Mouse (Mus musculus) embryonic facial prominence, embryonic 11.5 days (tissue): Measurements from ENCODE around the gene Snx4. TPM values are rescaled to one million over a fixed set of nuclear protein-coding genes. Genes with fewer than 3 reads are reported as not detected.
A peak's percentile ranks its signal among the peaks of the same experiment; 100 is the strongest.
"Not testable (repeated sequence)": the region's sequence is repeated elsewhere in the genome, so short reads cannot be mapped to it uniquely, and the experiment has no call there.

Experiments used
- ATAC-seq: fragments of 200-750 bp; cut with Nextera tagmentation; replicated peaks from 2 replicates; pipeline ENCODE4 v1.8.0; 2017; ENCODE audit warnings: low read depth; ENCODE audit not compliant: insufficient number of reproducible peaks, low FRiP score, low TSS enrichment
- DNase-seq: peaks from one replicate; pipeline ENCODE4 v3.0.0-alpha.2; 2015; ENCODE audit warnings: low spot score
- H3K27ac ChIP-seq: fragments of 300-500 bp; sonication (generic); replicated peaks from 2 replicates; pipeline ENCODE4 v1.5.1; 2014; ENCODE audit warnings: mild to moderate bottlenecking, low read depth, low read length, control low read depth
- H3K27me3 ChIP-seq: fragments of 300-500 bp; sonication (generic); 2 replicates; pipeline ENCODE4 v1.6.1; 2014; ENCODE audit warnings: mild to moderate bottlenecking, low read length, moderate library complexity, mixed read lengths; ENCODE audit not compliant: control insufficient read depth, insufficient read depth
- H3K36me3 ChIP-seq: fragments of 300-500 bp; sonication (generic); replicated peaks from 2 replicates; pipeline ENCODE4 v1.6.1; 2014; ENCODE audit warnings: low read depth, mild to moderate bottlenecking, low read length, moderate library complexity, mixed read lengths; ENCODE audit not compliant: control insufficient read depth, insufficient read depth
- H3K4me1 ChIP-seq: fragments of 300-500 bp; sonication (generic); 2 replicates; pipeline ENCODE4 v1.6.1; 2014; ENCODE audit warnings: low read length, mixed read lengths; ENCODE audit not compliant: control insufficient read depth, insufficient read depth
- H3K4me2 ChIP-seq: fragments of 300-500 bp; sonication (generic); 2 replicates; pipeline ENCODE4 v1.6.1; 2014; ENCODE audit warnings: low read depth, mild to moderate bottlenecking, control low read depth, low read length, moderate library complexity
- H3K4me3 ChIP-seq: fragments of 300-500 bp; sonication (generic); 2 replicates; pipeline ENCODE4 v1.5.1; 2014; ENCODE audit warnings: low read depth, low read length, control low read depth
- H3K9ac ChIP-seq: fragments of 300-500 bp; sonication (generic); replicated peaks from 2 replicates; pipeline ENCODE4 v1.6.1; 2014; ENCODE audit warnings: mild to moderate bottlenecking, control low read depth, low read length
- H3K9me3 ChIP-seq: fragments of 300-500 bp; sonication (generic); replicated peaks from 2 replicates; pipeline ENCODE4 v1.6.1; 2016; ENCODE audit warnings: mild to moderate bottlenecking, low read length, inconsistent platforms, mixed read lengths; ENCODE audit not compliant: control insufficient read depth
- WGBS: fragments of 180-500 bp; shearing (Covaris S2); extraction: QIAGEN DNeasy Blood & Tissue Kit; methylation state at CpG from one replicate; pipeline ENCODE4 v1.1.7; 2014; 5-methylcytosine and 5-hydroxymethylcytosine counted together
- polyA plus RNA-seq: library from polyadenylated mRNA; unstranded; fragments of >200 nt; fragmentation: Nextera tagmentation; extraction: Ambion mirVana; gene quantifications from 2 replicates; pipeline ENCODE4 v1.2.1, GENCODE M21; 2014

Gene Snx4
- polyA plus RNA-seq: 86.5 and 88.7 TPM in 2 replicates

DNA sequence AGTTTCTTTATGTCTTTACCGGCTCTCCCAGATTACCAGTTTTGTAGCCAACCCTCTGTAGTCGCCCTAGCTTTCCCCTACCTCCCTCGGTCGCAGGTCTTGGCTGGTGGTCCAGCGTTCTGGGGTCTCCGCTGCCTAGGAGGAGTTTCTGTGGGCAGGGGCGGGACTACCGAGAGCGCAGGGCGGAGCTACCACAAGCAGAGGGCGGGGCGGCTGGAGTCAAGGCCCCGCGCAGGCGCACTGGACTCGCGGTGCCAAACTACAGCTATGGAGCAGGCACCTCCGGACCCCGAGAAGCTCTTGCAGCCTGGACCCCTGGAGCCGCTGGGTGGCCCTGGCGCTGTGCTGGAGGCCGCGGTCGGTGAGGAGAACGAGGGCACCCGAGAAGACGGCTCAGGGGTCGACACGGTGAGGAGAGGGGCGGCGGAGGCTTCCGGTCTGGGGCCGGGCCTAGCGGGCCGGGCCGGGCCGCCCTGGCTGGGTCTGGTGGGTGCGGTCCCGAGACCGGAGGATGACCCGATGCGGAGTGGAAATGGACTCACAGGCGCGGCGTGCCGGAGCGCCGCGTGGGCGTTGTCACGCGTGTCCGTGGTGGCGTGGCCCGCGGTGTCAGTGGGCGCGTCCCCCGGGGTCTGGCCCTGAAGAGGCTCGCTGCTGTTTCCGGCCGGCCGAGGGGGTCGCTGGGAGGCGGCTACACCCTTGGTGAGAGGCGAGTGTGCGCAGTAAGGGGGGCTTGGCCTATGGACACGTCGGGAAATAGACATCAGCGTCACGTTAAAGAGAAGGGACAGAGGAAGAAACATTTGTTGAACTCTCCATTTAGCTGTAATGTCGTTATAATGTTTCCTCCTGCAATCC lies at the start of gene Snx4:
Gene Snx4 (plus strand): TSS at position 249 of the 858 bp plus-strand sequence.
- ATAC-seq (peak; percentile 87), DNase-seq (peak; percentile 97)
- Histone ChIP-seq H3K4me2 (peak within 1 kb of the TSS; percentile 41), H3K4me3 (peak within 1 kb of the TSS; percentile 92), H3K27me3 (no peaks in the 10 kb centered on the region), H3K27ac (peak within 1 kb of the TSS; percentile 53; the same call in 1 of the 2 replicates), H3K36me3 (no peaks in the 10 kb centered on the region), H3K4me1 (no peaks in the 10 kb centered on the region), H3K9ac (peak within 1 kb of the TSS; percentile 82), H3K9me3 (no peaks in the 10 kb centered on the region)
- WGBS: under 1% methylated on average over 72 of the region's 72 CpGs

DNA sequence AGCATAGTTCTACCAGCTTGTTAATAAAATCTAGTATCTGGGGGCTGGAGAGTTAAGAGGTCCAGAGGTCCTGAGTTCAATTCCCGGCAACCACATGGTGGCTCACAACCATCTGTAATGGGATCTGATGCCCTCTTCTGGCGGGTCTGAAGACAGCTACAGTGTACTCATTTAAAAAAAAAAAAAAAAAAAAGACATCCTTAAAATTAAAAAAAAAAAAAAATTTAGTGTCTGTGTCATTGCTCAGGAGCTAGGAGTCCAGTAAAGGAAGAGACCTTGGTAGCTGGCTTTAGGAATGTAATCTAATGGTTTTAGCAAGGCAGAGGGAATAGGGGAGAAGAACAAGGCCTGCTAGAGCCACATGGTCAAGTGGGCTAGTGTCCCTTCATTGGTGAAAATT lies 40.4 kb upstream of the Snx4 start:
- no peaks in the 10 kb centered on the region for H3K27me3 ChIP-seq
- H3K36me3 ChIP-seq: peaks cover 7% of the 10 kb centered on the region
- no peak overlapping the region for H3K9ac ChIP-seq
- no peaks in the 10 kb centered on the region for H3K4me1 ChIP-seq
- H3K27ac ChIP-seq: no peak overlapping the region
- 78% methylated on average over 2 of the region's 2 CpGs for WGBS
- no peak for ATAC-seq
- no peaks in the 10 kb centered on the region for H3K9me3 ChIP-seq
- no peak overlapping the region for H3K4me3 ChIP-seq
- DNase-seq: no peak
- H3K4me2 ChIP-seq: no peak overlapping the region

- no peaks in the 10 kb centered on the region for H3K9me3 ChIP-seq
- no peak for ATAC-seq
- WGBS: 82% methylated on average over 9 of the region's 9 CpGs
Measured at GRCm38 (mm10) chr16:33216313-33217003, 34.8 kb upstream of the Snx4 start.

DNA sequence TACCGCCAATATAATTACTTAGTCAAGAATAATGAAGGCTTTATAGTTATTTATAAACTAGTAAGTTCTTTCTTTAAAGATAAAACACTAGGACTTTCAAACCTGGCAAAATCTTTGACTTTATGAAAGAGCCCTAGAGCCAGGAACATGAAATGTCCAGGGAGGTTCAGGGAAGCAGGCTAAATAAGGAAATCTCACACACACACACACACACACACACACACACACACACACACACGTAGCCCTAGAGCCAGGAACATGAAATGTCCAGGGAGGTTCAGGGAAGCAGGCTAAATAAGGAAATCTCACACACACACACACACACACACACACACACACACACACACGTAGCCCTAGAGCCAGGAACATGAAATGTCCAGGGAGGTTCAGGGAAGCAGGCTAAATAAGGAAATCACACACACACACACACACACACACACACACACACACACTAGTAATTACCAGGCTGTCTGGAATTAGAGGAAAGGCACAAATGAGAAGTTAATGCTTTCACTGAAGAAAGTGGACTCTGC lies 33.6 kb upstream of the Snx4 start:
- 63% methylated on average over 3 of the region's 3 CpGs for WGBS
- not testable (repeated sequence) for H3K27me3 ChIP-seq, H3K4me3 ChIP-seq, H3K4me1 ChIP-seq, H3K27ac ChIP-seq, ATAC-seq, H3K9me3 ChIP-seq, H3K4me2 ChIP-seq, DNase-seq, H3K36me3 ChIP-seq, H3K9ac ChIP-seq

More at GRCm38 (mm10) chr16:33216313-33217003, 34.8 kb upstream of the Snx4 start:
- Histone ChIP-seq H3K4me2 (no peak overlapping the region), H3K36me3 (0 out of 2 replicates have a peak, but pooled peaks cover 2% of the 10 kb centered on the region), H3K4me3 (no peak overlapping the region), H3K27me3 (no peaks in the 10 kb centered on the region), H3K27ac (no peak overlapping the region), H3K9ac (no peak overlapping the region), H3K4me1 (no peaks in the 10 kb centered on the region)
- DNase-seq: no peak

DNA sequence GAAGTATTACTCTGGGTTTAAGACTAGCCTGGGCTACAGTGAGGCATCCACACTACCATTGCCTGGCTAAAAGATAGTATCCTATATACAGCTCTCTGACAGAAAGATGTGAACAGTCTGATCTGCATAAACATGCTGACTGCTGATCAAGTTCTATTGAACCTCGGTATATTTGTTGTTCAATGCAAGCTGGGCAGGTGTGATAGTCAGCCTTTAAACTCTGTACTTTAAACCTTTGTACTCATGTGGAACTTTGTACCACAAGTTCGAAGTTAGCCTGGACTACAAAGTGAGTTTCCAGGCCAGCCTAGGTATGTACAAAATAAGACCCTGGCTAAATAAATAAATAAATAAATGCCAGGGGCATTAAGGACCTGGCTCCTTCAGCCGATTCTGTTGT lies 28.8 kb upstream of the Snx4 start:
- Histone ChIP-seq H3K4me3 (no peak overlapping the region), H3K36me3 (no peaks in the 10 kb centered on the region; the same call in 1 of the 2 replicates), H3K9ac (no peak overlapping the region), H3K4me2 (no peak overlapping the region), H3K27ac (no peak overlapping the region), H3K27me3 (no peaks in the 10 kb centered on the region), H3K4me1 (no peaks in the 10 kb centered on the region), H3K9me3 (no peaks in the 10 kb centered on the region)
- DNase-seq (no peak), ATAC-seq (no peak)
- WGBS: 85% methylated on average over 3 of the region's 3 CpGs

- Histone ChIP-seq H3K27me3 (no peaks in the 10 kb centered on the region), H3K27ac (no peak overlapping the region), H3K4me2 (no peak overlapping the region), H3K36me3 (no peaks in the 10 kb centered on the region; the same call in 1 of the 2 replicates), H3K9me3 (no peaks in the 10 kb centered on the region), H3K4me1 (no peaks in the 10 kb centered on the region), H3K4me3 (no peak overlapping the region), H3K9ac (no peak overlapping the region)
- DNase-seq (no peak), ATAC-seq (no peak)
- WGBS: 90% methylated on average over 5 of the region's 5 CpGs
Measured at GRCm38 (mm10) chr16:33224381-33224780, 26.9 kb upstream of the Snx4 start.

DNA sequence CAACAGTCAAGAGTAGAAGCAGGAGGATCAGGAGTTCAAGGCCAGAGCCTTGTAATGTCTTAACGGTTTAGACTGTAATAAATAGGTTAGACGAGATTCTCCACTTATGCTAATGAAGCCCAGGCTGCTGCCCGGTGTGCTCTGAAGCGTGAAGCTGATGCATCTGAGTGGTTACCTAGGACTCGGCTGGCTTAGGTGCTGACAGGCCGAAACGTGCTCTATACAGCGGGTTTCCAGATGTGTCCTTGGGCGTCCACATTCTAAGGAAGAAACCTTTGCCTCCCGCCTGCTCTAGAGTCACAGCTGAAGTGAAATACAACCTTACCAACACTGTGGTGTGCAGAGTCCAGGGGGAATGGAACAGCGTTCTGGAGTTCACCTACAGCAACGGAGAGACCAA lies 17.1 kb upstream of the Snx4 start:
- Histone ChIP-seq H3K27ac (no peak overlapping the region), H3K4me2 (no peak overlapping the region), H3K9ac (no peak overlapping the region), H3K4me3 (no peak overlapping the region), H3K4me1 (no peaks in the 10 kb centered on the region), H3K9me3 (no peaks in the 10 kb centered on the region), H3K27me3 (no peaks in the 10 kb centered on the region), H3K36me3 (peaks cover 4% of the 10 kb centered on the region; the same call in 1 of the 2 replicates)
- 82% methylated on average over 12 of the region's 12 CpGs for WGBS
- DNase-seq (no peak), ATAC-seq (no peak)
